Mouse (Mus musculus) ovary, postnatal 36 days (tissue): Measurements from ENCODE around the gene Rgs13.

ENCODE experiments used
- DNase-seq: peaks from one replicate; pipeline ENCODE4 v3.0.0; 2022; ENCODE audit warnings: low spot score, mixed read lengths

The Rgs13 gene

GRCm38 (mm10) chr1:144177166-144177565, at the start of gene Rgs13:
Rgs13 (minus strand) TSS chr1:144177372.
- no peak for DNase-seq

GRCm38 (mm10) chr1:144215230-144215629, 38.1 kb upstream of the Rgs13 start:
- no peak for DNase-seq

- no peak for DNase-seq
Observed at GRCm38 (mm10) chr1:144210912-144211311, 33.7 kb upstream of the Rgs13 start.

- DNase-seq = no peak
Observed at GRCm38 (mm10) chr1:144206281-144207061, 29.3 kb upstream of the Rgs13 start.

- DNase-seq = no peak
Observed at GRCm38 (mm10) chr1:144204766-144205165, 27.6 kb upstream of the Rgs13 start.

- DNase-seq = no peak
Observed at GRCm38 (mm10) chr1:144202939-144203338, 25.8 kb upstream of the Rgs13 start.

GRCm38 (mm10) chr1:144200496-144200895, 23.3 kb upstream of the Rgs13 start:
- DNase-seq = no peak

GRCm38 (mm10) chr1:144199538-144199937, 22.4 kb upstream of the Rgs13 start:
- DNase-seq = no peak

- DNase-seq = no peak
Observed at GRCm38 (mm10) chr1:144197684-144198083, 20.5 kb upstream of the Rgs13 start.

- no peak for DNase-seq
Observed at GRCm38 (mm10) chr1:144186655-144187396, 9.7 kb upstream of the Rgs13 start.

- no peak for DNase-seq
Observed at GRCm38 (mm10) chr1:144184955-144185715, 8.0 kb upstream of the Rgs13 start.

GRCm38 (mm10) chr1:144183622-144184021, 6.5 kb upstream of the Rgs13 start:
- no peak for DNase-seq

- DNase-seq = no peak
Observed at GRCm38 (mm10) chr1:144179559-144179958, 2.4 kb upstream of the Rgs13 start.

- no peak for DNase-seq
Observed at GRCm38 (mm10) chr1:144178281-144178957, 1.2 kb upstream of the Rgs13 start.

GRCm38 (mm10) chr1:144177620-144178019, 448 bp upstream of the Rgs13 start:
- DNase-seq = no peak

- DNase-seq = no peak
Observed at GRCm38 (mm10) chr1:144174760-144175159, 2.4 kb downstream of the Rgs13 start.

GRCm38 (mm10) chr1:144173568-144174036, 3.6 kb downstream of the Rgs13 start:
- DNase-seq = no peak

GRCm38 (mm10) chr1:144168921-144169320, 8.3 kb downstream of the Rgs13 start:
- no peak for DNase-seq

- no peak for DNase-seq
Observed at GRCm38 (mm10) chr1:144167761-144168160, 9.4 kb downstream of the Rgs13 start.

- DNase-seq = no peak
Observed at GRCm38 (mm10) chr1:144166897-144167296, 10.3 kb downstream of the Rgs13 start.

GRCm38 (mm10) chr1:144166275-144166674, 10.9 kb downstream of the Rgs13 start:
- no peak for DNase-seq

GRCm38 (mm10) chr1:144152526-144152925, 24.6 kb downstream of the Rgs13 start:
- DNase-seq = no peak
